Mouse (Mus musculus): ENCODE measurements around the gene Tstd1. TPM values are rescaled to one million over a fixed set of nuclear protein-coding genes. Genes with fewer than 3 reads are reported as not detected.
A peak's percentile ranks its signal among the peaks of the same experiment; 100 is the strongest.

Gene Tstd1
- polyA plus RNA-seq (2015; fragmentation: Nextera tagmentation; extraction: Ambion mirVana): 2.7 and 3.1 TPM in 2 replicates

DNA sequence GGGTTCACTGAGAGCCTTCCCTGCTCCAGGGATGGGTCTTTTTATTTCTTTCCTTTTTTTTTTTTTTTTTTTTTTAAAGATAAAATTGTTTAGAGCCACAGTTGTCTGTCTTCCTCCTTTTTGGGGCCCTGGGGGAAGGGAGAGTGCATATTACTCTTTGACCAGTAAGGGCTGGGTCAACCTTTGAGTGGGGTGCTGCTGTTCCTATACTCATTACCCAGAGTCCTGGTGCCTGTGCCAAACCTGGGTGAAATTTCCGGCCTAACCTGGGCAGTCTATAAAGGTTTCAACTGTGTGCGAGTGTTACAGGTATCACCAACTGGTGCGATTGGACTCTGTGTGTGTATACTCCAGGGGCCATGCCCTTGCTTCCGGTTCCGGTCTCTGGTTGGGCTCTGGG, at the start of gene Tstd1:
TSS of gene Tstd1 (plus strand) at position 213 of the 400 bp plus-strand sequence.
- peaks cover 47% of the 10 kb centered on the region for H3K36me3 ChIP-seq
- no peak within 1 kb of the TSS for H3K4me2 ChIP-seq
- no peak for ATAC-seq (replicated peaks; ENCODE audit: insufficient number of reproducible peaks, insufficient read depth, low FRiP score, low read depth)
- H3K27me3 ChIP-seq: no peaks in the 10 kb centered on the region
- H3K4me1 ChIP-seq (replicated peaks): peaks cover 4% of the 10 kb centered on the region
- H3K27ac ChIP-seq: no peak within 1 kb of the TSS
- no peaks in the 10 kb centered on the region for H3K9me3 ChIP-seq (replicated peaks)
- no peak within 1 kb of the TSS for H3K9ac ChIP-seq
- H3K4me3 ChIP-seq: no peak within 1 kb of the TSS
- WGBS: 88% methylated on average over 5 of the region's 5 CpGs

DNA sequence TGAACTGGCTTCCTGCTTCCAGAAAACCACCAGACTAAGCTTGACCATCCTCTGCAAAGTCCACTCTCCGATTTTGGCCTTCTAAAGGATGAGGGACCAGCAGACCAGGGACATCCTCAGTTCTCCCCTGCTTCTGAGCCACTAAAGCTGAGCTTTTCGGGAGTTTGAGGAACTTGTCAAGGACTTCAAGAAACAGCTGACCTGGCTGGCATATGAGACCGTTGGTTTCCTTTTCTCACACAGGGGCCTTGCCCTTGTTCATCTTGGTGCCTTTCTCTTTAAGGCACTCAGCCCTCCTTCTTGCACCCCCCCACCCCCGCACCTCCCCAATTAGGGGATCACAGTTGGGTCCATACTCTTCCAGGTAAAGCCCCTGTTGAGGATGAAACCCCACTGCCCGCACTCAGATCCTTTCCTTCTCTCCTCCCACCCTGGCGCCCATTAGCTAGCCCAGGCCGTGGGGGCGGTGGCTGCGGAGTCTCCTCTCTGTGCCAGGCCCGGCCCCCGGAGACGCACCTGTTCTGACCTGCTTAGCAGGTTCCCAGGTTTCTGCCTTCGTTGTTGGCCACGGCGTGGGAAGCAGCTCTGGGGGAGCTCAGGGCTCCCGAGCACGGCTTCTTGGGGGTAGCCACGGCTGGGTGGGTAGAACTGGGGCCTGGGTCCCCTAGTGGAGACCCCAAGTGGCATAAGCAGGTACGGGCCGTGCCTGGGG, 48.7 kb upstream of the Tstd1 start, which contains the start of gene Nectin4:
TSS of gene Nectin4 (plus strand) at position 255 of the 712 bp plus-strand sequence.
- no peak; the same call in 1 of the 2 replicates for ATAC-seq (replicated peaks; ENCODE audit: insufficient number of reproducible peaks, insufficient read depth, low FRiP score, low read depth)
- H3K36me3 ChIP-seq: no peaks in the 10 kb centered on the region
- H3K4me2 ChIP-seq: peak within 1 kb of the TSS; percentile 0; the same call in 1 of the 2 replicates
- no peaks in the 10 kb centered on the region for H3K4me1 ChIP-seq (replicated peaks)
- WGBS: 39% methylated on average over 20 of the region's 20 CpGs
- no peak within 1 kb of the TSS for H3K4me3 ChIP-seq
- peaks cover 12% of the 10 kb centered on the region for H3K27me3 ChIP-seq
- H3K27ac ChIP-seq: no peak within 1 kb of the TSS
- H3K9ac ChIP-seq: peak within 1 kb of the TSS; percentile 0; the same call in 1 of the 2 replicates
- no peaks in the 10 kb centered on the region for H3K9me3 ChIP-seq (replicated peaks)

DNA sequence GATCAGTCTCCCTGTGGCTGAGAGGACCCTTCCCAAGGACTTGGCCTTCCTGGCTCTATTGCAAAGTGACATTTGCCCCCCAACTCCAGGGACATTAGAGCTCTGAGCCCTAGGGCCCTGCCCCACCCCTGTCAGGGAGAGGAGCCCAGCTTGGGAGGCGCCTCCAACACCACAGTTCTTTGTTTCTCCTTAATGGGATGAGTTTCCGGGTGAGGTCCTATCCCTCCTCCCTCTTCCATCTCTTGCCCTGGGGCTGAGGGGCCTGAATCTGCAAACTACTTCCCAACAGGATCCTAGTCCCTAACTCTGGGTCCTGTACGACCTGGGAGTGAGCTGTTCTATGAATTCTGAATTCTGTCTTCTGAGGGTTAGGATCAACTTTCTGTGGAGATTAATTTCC, 45.8 kb upstream of the Tstd1 start:
- Histone ChIP-seq H3K36me3 (no peaks in the 10 kb centered on the region), H3K4me3 (no peak overlapping the region), H3K9ac (no peak overlapping the region), H3K9me3 (replicated peaks) (no peaks in the 10 kb centered on the region), H3K4me1 (replicated peaks) (0 out of 2 replicates have a peak, but pooled peaks cover 5% of the 10 kb centered on the region), H3K4me2 (no peak overlapping the region), H3K27me3 (peaks cover 12% of the 10 kb centered on the region), H3K27ac (no peak overlapping the region)
- 70% methylated on average over 3 of the region's 3 CpGs for WGBS
- ATAC-seq (replicated peaks; ENCODE audit: insufficient number of reproducible peaks, insufficient read depth, low FRiP score, low read depth): no peak

DNA sequence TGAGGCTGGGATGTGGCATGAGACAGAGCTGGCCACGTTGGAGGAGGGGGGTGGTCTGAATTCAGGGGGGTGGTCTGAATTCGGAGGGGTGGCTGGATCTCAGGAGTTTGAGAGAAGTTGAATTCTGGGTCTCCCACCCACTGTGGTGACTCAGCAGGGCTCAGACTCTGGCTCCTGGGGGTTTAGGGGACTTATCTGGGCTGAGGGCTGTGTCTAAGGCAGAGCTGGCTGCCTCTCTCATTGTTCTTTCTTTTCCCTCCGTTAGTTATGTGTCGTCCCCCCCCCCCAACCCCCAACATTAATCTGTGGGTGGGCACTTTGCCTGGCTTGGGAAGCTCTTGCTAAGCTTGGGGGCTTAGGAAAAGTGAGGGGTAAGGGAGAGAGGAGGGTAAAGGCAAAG, 44.7 kb upstream of the Tstd1 start:
- Histone ChIP-seq H3K9me3 (replicated peaks) (no peaks in the 10 kb centered on the region), H3K9ac (no peak overlapping the region), H3K36me3 (no peaks in the 10 kb centered on the region), H3K4me1 (replicated peaks) (0 out of 2 replicates have a peak, but pooled peaks cover 5% of the 10 kb centered on the region), H3K4me2 (no peak overlapping the region), H3K4me3 (no peak overlapping the region), H3K27ac (no peak overlapping the region), H3K27me3 (peaks cover 12% of the 10 kb centered on the region)
- WGBS: 4% methylated on average over 2 of the region's 4 CpGs
- ATAC-seq (replicated peaks; ENCODE audit: insufficient number of reproducible peaks, insufficient read depth, low FRiP score, low read depth): no peak

DNA sequence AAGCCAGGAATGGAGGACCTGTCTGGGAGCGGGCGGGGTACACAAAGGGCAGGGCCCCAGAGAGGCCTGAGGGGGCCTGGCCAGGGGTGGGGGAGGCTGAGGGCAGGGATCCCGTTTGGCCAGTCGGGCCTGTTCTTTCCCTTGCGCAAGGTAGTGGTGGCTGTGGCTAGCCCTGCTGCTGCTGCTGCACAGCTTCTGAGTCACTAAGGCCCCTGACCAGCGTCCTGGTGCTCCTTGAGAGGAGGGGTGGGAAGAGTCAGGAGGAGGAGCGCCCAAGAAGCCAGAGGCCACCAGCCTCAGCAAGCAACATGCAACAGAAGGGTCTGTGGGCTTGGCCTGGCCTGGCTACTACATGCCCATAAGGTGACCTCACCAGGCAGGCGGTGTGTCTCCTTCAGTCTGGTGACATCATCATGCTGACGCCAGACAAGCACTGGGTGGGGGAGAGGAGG, 43.0 kb upstream of the Tstd1 start:
- Histone ChIP-seq H3K4me3 (no peak overlapping the region), H3K27ac (no peak overlapping the region), H3K9me3 (replicated peaks) (no peaks in the 10 kb centered on the region), H3K36me3 (no peaks in the 10 kb centered on the region), H3K4me2 (no peak overlapping the region), H3K27me3 (peaks cover 13% of the 10 kb centered on the region), H3K9ac (no peak overlapping the region), H3K4me1 (replicated peaks) (peaks cover 11% of the 10 kb centered on the region; the same call in 1 of the 2 replicates)
- ATAC-seq (replicated peaks; ENCODE audit: insufficient number of reproducible peaks, insufficient read depth, low FRiP score, low read depth): no peak; the same call in 1 of the 2 replicates
- WGBS: 43% methylated on average over 9 of the region's 9 CpGs

DNA sequence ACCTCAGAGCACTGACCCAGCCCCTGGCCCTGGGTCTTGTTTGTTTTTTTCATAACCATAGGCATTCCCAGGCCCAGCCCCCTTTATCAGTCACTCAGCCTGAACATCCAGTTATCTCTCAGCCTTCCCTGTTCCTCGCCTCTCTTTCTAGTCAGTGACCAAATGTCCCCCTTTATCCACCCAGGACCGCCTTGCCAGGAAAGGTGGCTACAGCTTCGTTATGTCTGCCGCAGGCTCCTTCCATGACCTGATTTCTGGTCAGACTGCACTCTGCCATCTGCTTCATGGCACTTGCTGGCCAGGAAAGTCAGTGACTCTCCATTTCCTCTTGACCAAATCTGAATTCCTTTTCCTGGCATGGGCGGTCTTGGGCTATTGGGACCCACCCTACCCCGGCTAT, 40.4 kb upstream of the Tstd1 start:
- Histone ChIP-seq H3K4me3 (no peak overlapping the region), H3K27me3 (peaks cover 19% of the 10 kb centered on the region), H3K27ac (no peak overlapping the region), H3K4me2 (no peak overlapping the region), H3K36me3 (no peaks in the 10 kb centered on the region), H3K9ac (no peak overlapping the region), H3K4me1 (replicated peaks) (peaks cover 11% of the 10 kb centered on the region; the same call in 1 of the 2 replicates), H3K9me3 (replicated peaks) (no peaks in the 10 kb centered on the region)
- 66% methylated on average over 6 of the region's 6 CpGs for WGBS
- no peak for ATAC-seq (replicated peaks; ENCODE audit: insufficient number of reproducible peaks, insufficient read depth, low FRiP score, low read depth)

DNA sequence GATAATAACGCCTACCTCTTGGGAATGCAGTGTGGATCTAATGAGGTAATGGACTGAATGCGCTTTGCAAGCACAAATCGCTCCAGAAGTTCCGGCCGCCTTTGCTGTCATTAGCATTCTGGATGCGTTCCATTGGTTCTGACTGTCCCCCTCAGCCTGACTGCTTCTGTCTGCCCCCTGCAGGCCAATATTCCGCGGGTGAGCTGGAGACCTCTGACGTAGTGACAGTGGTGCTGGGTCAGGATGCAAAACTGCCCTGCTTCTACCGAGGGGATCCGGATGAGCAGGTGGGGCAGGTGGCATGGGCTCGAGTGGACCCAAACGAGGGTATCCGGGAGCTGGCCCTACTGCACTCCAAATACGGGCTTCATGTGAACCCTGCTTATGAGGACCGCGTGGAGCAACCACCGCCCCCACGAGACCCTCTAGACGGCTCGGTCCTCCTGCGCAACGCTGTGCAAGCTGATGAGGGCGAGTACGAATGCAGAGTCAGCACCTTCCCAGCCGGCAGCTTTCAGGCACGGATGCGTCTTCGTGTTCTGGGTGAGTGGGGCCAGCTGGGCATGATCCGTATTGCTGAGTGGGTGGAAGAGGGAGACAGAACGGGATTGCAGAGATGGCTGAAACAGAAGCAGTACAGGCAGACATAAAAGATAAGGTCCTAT, 38.6 kb upstream of the Tstd1 start:
- Histone ChIP-seq H3K27me3 (peaks cover 18% of the 10 kb centered on the region), H3K9ac (no peak overlapping the region), H3K4me2 (peak overlapping the region; percentile 58), H3K4me3 (peak overlapping the region; percentile 30), H3K36me3 (no peaks in the 10 kb centered on the region), H3K4me1 (replicated peaks) (peaks cover 11% of the 10 kb centered on the region; the same call in 1 of the 2 replicates), H3K27ac (no peak overlapping the region), H3K9me3 (replicated peaks) (no peaks in the 10 kb centered on the region)
- 5% methylated on average over 31 of the region's 31 CpGs for WGBS
- ATAC-seq (replicated peaks; ENCODE audit: insufficient number of reproducible peaks, insufficient read depth, low FRiP score, low read depth): peak; percentile 53; the same call in 1 of the 2 replicates

DNA sequence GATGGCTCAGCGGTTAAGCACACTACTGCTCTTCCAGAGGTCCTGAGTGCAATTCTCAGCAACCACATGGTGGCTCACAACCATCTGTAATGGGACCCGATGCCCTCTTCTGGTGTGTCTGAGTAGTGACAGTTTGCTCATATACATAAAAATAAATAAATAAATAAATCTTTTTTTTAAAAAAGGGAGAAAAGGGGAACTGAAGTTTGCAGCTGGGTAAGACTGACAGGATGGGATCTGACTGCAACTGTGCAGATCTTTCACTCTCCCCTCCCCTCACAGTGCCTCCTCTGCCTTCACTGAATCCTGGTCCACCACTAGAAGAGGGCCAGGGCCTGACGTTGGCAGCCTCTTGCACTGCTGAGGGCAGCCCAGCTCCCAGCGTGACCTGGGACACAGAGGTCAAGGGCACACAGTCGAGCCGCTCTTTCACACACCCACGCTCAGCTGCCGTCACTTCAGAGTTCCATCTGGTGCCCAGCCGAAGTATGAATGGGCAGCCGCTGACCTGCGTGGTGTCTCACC, 36.5 kb upstream of the Tstd1 start:
- no peaks in the 10 kb centered on the region for H3K9me3 ChIP-seq (replicated peaks)
- ATAC-seq (replicated peaks; ENCODE audit: insufficient number of reproducible peaks, insufficient read depth, low FRiP score, low read depth): no peak
- 79% methylated on average over 11 of the region's 11 CpGs for WGBS
- no peak overlapping the region for H3K4me2 ChIP-seq
- no peak overlapping the region for H3K27ac ChIP-seq
- peaks cover 8% of the 10 kb centered on the region; the same call in 1 of the 2 replicates for H3K4me1 ChIP-seq (replicated peaks)
- no peaks in the 10 kb centered on the region for H3K36me3 ChIP-seq
- H3K9ac ChIP-seq: no peak overlapping the region
- no peak overlapping the region for H3K4me3 ChIP-seq
- H3K27me3 ChIP-seq: peaks cover 18% of the 10 kb centered on the region

DNA sequence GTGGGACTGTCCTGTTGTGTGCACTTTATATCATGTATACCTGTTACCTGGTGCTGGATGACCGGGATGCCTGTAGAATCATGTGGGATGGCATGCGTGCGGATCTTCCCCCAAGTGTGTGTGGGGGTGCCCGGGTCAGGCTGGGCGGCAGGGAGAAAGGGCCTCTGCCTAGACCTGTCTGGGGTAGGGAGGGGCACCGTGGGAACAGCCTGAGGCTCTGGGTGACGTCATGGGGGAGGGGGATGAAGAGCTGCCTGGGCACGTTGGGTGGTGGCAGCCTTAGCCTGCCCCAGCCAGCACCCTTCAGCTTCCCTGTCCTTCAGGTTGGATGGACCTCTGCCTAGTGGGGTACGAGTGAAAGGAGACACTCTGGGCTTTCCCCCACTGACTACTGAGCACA, 34.3 kb upstream of the Tstd1 start:
- Histone ChIP-seq H3K9me3 (replicated peaks) (no peaks in the 10 kb centered on the region), H3K9ac (no peak overlapping the region), H3K4me1 (replicated peaks) (peaks cover 9% of the 10 kb centered on the region; the same call in 1 of the 2 replicates), H3K27ac (no peak overlapping the region), H3K36me3 (no peaks in the 10 kb centered on the region), H3K4me2 (no peak overlapping the region), H3K27me3 (peaks cover 14% of the 10 kb centered on the region), H3K4me3 (no peak overlapping the region)
- ATAC-seq (replicated peaks; ENCODE audit: insufficient number of reproducible peaks, insufficient read depth, low FRiP score, low read depth): no peak
- 54% methylated on average over 9 of the region's 9 CpGs for WGBS

DNA sequence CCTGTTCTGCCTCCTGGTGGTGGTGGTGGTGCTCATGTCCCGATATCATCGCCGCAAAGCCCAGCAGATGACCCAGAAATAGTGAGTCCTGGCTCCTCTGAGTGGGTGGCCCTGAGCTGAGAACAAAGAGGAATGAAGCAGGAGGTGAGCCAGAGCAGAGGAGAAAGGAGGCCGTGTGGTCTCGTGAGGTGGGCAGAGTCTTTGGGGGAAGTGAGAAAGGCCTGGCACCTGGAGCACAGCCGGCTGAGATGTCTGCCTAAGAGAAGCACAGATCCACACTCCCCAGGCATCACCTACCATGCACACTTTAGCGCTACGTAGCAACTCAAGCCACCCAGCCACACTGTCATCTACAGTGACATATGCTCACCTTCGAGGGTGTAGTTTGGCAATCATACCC, 33.5 kb upstream of the Tstd1 start:
- 66% methylated on average over 9 of the region's 9 CpGs for WGBS
- Histone ChIP-seq H3K27ac (no peak overlapping the region), H3K36me3 (no peaks in the 10 kb centered on the region), H3K4me3 (no peak overlapping the region), H3K4me1 (replicated peaks) (peaks cover 3% of the 10 kb centered on the region; the same call in 1 of the 2 replicates), H3K4me2 (no peak overlapping the region), H3K9ac (no peak overlapping the region), H3K27me3 (peaks cover 13% of the 10 kb centered on the region; the same call in 1 of the 2 replicates), H3K9me3 (replicated peaks) (no peaks in the 10 kb centered on the region)
- no peak for ATAC-seq (replicated peaks; ENCODE audit: insufficient number of reproducible peaks, insufficient read depth, low FRiP score, low read depth)

DNA sequence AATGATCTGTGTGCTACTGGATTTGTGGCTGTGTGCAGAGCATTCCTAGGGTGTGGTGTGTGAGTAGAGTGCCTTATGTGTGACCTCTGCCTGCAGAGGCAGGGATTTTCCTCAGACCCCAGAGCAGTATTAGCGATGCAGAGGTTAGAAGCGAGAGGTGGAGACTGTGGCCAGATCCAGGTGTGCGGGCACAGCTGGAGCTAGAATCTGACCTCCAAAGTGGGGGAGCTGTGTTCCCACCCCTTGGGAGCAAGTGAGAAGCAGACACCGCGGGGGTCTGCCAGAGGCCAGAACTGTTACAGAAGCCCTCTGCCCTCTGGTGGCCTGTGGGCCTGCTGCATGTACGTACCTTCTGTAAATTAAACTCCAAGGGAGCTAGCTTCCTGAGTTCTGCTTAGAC, 31.6 kb upstream of the Tstd1 start:
- H3K9me3 ChIP-seq (replicated peaks): no peaks in the 10 kb centered on the region
- 19% methylated on average over 6 of the region's 6 CpGs for WGBS
- H3K27me3 ChIP-seq: no peaks in the 10 kb centered on the region
- H3K4me2 ChIP-seq: peak overlapping the region; percentile 54
- no peaks in the 10 kb centered on the region for H3K36me3 ChIP-seq
- no peak overlapping the region for H3K9ac ChIP-seq
- ATAC-seq (replicated peaks; ENCODE audit: insufficient number of reproducible peaks, insufficient read depth, low FRiP score, low read depth): no peak
- H3K4me1 ChIP-seq (replicated peaks): peaks cover 3% of the 10 kb centered on the region; the same call in 1 of the 2 replicates
- H3K4me3 ChIP-seq: peak overlapping the region; percentile 22; the same call in 1 of the 2 replicates
- H3K27ac ChIP-seq: no peak overlapping the region
